Mouse (Mus musculus): ENCODE measurements around the gene B230104I21Rik. TPM values are rescaled to one million over a fixed set of nuclear protein-coding genes. Genes with fewer than 3 reads are reported as not detected.

B230104I21Rik gene
- total and polyA plus RNA-seq, 2 experiments from 2014 or later, result not detected

DNA sequence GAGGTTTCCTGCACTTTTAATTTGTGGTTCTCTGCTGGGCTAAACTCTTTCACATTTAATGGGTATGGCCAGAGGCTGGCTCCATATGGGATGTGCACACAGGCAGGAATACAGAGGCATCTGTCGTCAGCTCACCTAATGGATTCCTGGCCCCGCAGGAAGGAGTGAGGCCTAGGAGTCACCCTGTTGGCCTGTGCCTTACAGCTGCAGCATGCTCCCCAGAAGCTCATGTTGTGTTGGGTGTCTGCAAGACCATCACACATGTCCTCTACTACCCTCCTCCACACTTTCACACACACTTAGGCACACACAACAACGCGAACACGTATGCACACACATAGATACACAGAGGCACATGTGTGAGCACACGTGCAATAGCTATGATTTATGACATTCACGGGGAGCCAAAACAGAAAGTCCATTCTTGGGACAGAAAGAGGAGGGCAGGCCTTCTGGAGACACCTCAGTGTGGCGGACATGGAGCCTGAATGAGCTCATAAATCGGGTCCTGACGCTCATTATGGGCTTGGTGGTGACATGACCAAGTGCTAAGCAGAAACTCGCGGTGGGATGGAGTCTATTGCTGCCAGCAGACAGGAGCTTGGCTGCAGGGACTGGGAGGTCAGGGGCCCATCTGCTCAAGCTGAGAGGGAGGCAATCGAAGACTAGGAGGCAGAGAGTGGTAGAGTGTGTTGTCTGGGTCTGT, 35.8 kb downstream of the B230104I21Rik start:
- Histone ChIP-seq H3K9ac (replicated peaks; ENCODE audit: low read length) (no peak overlapping the region), H3K36me3 (ENCODE audit: insufficient read depth, low read length) (no peaks in the 10 kb centered on the region), H3K4me2 (ENCODE audit: low read depth, low read length) (no peak overlapping the region), H3K27me3 (ENCODE audit: insufficient read depth, low read length) (0 out of 2 replicates have a peak, but pooled peaks cover 2% of the 10 kb centered on the region), H3K4me1 (ENCODE audit: insufficient read depth, low read length) (no peaks in the 10 kb centered on the region), H3K4me3 (ENCODE audit: low read length) (no peak overlapping the region), H3K9me3 (ENCODE audit: low read length) (no peaks in the 10 kb centered on the region), H3K27ac (no peak overlapping the region)
- 72% methylated on average over 13 of the region's 13 CpGs for WGBS
- DNase-seq (ENCODE audit: low spot score) (no peak), ATAC-seq (no peak)
- TF ChIP-seq CTCF (IDR thresholded peaks at IDR 0.05; ENCODE audit: low read depth), result no peak

DNA sequence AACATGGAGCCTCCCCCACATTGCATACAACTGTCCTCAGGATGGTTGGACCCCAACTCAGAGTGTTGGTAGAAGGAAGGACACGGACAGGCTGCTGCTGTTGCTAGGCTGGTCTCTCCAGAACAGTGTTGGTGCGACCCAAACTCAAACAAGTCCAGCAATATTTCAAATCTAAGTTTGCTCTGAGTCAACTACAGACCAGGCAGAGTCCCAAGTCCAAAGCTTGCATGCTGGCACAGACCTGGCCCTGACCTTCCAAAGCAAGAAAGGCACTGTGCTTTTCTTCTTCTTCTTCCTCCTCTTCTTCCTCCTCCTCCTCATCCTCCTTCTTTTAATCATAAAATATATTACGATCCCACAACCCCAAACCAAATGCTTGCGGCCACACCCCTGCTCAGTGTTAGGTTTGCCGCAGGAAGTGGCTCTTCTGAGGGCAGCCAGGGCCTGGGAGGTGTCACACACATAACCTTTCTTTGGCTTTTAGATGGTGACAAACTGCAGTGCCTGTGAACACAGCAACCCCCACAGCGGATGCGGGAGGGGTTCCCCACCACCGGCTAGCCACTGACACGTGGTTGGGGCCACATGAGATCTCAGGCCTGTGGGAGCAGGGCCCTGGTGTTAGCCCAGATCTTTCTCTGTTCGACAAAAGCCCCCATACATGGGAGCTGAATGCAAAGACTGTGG, 40.2 kb downstream of the B230104I21Rik start:
- H3K4me1 ChIP-seq (ENCODE audit: insufficient read depth, low read length), result no peaks in the 10 kb centered on the region
- TF ChIP-seq CTCF (IDR thresholded peaks at IDR 0.05; ENCODE audit: low read depth), result no peak
- H3K36me3 ChIP-seq (ENCODE audit: insufficient read depth, low read length), result no peaks in the 10 kb centered on the region
- H3K4me2 ChIP-seq (ENCODE audit: low read depth, low read length), result no peak overlapping the region
- WGBS, result 89% methylated on average over 10 of the region's 10 CpGs
- no peak for ATAC-seq
- no peaks in the 10 kb centered on the region for H3K27me3 ChIP-seq (ENCODE audit: insufficient read depth, low read length)
- no peaks in the 10 kb centered on the region for H3K9me3 ChIP-seq (ENCODE audit: low read length)
- H3K9ac ChIP-seq (replicated peaks; ENCODE audit: low read length), result no peak overlapping the region
- H3K27ac ChIP-seq, result no peak overlapping the region
- DNase-seq (ENCODE audit: low spot score), result no peak
- H3K4me3 ChIP-seq (ENCODE audit: low read length), result no peak overlapping the region

DNA sequence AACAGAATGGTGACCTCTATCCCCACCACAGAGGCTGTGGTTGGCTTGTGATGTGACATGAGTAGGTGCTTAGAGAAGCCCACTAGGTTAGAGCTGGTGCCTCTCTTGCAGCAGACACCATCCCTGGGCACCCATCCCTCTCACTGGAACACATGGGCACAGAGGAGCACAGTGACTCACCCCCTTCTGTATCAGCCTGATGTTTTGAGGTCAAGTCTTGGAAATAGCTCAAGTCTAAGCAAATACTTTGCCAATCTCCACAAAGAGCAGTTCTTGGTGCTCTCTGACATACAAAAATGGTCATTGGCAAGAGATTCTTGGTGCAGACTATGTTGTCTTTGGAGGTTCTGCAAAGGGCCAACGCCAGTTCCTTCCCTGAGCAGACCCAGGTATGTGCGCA, 42.9 kb downstream of the B230104I21Rik start:
- no peak overlapping the region for H3K4me2 ChIP-seq (ENCODE audit: low read depth, low read length)
- TF ChIP-seq CTCF (IDR thresholded peaks at IDR 0.05; ENCODE audit: low read depth), result no peak
- no peaks in the 10 kb centered on the region for H3K36me3 ChIP-seq (ENCODE audit: insufficient read depth, low read length)
- H3K9ac ChIP-seq (replicated peaks; ENCODE audit: low read length), result no peak overlapping the region
- H3K4me1 ChIP-seq (ENCODE audit: insufficient read depth, low read length), result no peaks in the 10 kb centered on the region
- H3K27me3 ChIP-seq (ENCODE audit: insufficient read depth, low read length), result no peaks in the 10 kb centered on the region
- no peak overlapping the region for H3K4me3 ChIP-seq (ENCODE audit: low read length)
- H3K27ac ChIP-seq, result no peak overlapping the region
- ATAC-seq, result no peak
- WGBS, result 86% methylated on average over 2 of the region's 2 CpGs
- DNase-seq (ENCODE audit: low spot score), result no peak
- no peaks in the 10 kb centered on the region for H3K9me3 ChIP-seq (ENCODE audit: low read length)

DNA sequence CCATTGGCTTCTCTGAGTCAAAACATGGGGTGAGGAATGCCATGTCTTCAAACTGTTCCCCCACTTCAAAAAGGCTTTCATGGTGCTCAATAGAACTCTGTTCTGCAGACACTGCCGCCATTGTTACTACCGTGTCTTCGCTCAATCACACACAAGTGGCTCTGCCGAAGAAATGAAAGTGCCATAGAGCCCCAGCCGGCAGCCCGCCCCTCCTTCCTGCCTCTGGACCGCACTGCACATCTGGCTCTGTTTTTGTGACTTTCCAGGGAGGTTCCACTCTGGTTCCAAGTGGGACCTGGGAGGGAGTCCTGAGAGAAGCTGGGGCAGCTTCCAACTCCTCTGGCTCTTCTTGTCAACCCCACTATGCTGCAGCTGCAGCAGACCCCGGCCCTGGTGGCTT, 49.3 kb downstream of the B230104I21Rik start:
- no peak overlapping the region for H3K27ac ChIP-seq
- WGBS, result 60% methylated on average over 8 of the region's 8 CpGs
- ATAC-seq (peak; percentile 32; the same call in 1 of the 2 replicates), DNase-seq (ENCODE audit: low spot score) (no peak)
- TF ChIP-seq CTCF (IDR thresholded peaks at IDR 0.05; ENCODE audit: low read depth), result no peak
- no peaks in the 10 kb centered on the region for H3K9me3 ChIP-seq (ENCODE audit: low read length)
- no peaks in the 10 kb centered on the region for H3K27me3 ChIP-seq (ENCODE audit: insufficient read depth, low read length)
- H3K4me2 ChIP-seq (ENCODE audit: low read depth, low read length), result no peak overlapping the region
- no peak overlapping the region for H3K4me3 ChIP-seq (ENCODE audit: low read length)
- H3K9ac ChIP-seq (replicated peaks; ENCODE audit: low read length), result no peak overlapping the region
- H3K4me1 ChIP-seq (ENCODE audit: insufficient read depth, low read length), result peaks cover 10% of the 10 kb centered on the region; the same call in 1 of the 2 replicates
- H3K36me3 ChIP-seq (ENCODE audit: insufficient read depth, low read length), result no peaks in the 10 kb centered on the region

DNA sequence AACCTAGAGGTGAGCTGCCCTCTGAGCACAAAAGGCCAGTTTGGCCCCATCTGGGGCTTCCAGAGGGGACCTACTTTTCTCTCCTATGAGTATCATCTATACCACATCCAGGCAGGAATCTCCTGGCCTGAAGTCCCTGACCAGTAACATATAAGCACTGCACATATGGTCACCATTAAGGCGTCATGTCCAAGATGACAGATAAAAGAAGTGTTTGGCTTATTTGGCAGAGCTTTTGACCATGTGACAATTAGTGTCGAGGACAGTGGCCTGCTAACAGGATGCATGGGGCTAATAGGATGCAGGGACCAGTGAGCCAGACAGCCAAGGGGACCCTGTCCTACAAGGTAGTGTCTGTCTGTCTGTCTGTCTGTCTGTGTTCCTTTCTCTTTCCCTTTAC, 50.0 kb downstream of the B230104I21Rik start:
- no peak for ATAC-seq

DNA sequence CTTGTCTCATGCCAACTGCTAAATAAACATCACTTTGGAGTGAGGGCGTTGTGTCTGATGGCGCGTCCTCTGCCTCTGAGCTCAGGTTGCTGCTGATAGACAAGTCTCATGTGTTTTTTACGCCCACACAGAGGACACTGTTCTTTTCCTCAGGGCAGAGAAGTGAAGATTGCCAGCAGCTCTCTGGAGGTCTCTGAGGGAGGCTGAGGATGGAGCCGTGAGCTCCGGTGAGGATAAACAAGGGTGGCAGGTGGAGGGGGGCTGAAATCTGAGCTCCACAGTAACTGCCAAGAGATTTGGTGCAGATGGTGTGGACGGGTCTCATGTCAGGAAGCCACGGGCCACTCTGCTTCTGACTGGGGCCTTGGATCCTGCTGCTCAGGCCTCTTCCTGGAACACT, 50.9 kb downstream of the B230104I21Rik start:
- Histone ChIP-seq H3K4me2 (ENCODE audit: low read depth, low read length) (no peak overlapping the region), H3K9me3 (ENCODE audit: low read length) (no peaks in the 10 kb centered on the region), H3K9ac (replicated peaks; ENCODE audit: low read length) (no peak overlapping the region), H3K4me3 (ENCODE audit: low read length) (no peak overlapping the region), H3K27me3 (ENCODE audit: insufficient read depth, low read length) (no peaks in the 10 kb centered on the region), H3K27ac (no peak overlapping the region), H3K4me1 (ENCODE audit: insufficient read depth, low read length) (peaks cover 10% of the 10 kb centered on the region; the same call in 1 of the 2 replicates), H3K36me3 (ENCODE audit: insufficient read depth, low read length) (no peaks in the 10 kb centered on the region)
- ATAC-seq, result no peak
- 44% methylated on average over 8 of the region's 8 CpGs for WGBS
- TF ChIP-seq CTCF (IDR thresholded peaks at IDR 0.05; ENCODE audit: low read depth), result no peak
- no peak for DNase-seq (ENCODE audit: low spot score)

More for the DNA sequence above, 50.0 kb downstream of the B230104I21Rik start:
- DNase-seq (ENCODE audit: low spot score), result no peak
- H3K27ac ChIP-seq, result no peak overlapping the region
- peaks cover 10% of the 10 kb centered on the region; the same call in 1 of the 2 replicates for H3K4me1 ChIP-seq (ENCODE audit: insufficient read depth, low read length)
- H3K27me3 ChIP-seq (ENCODE audit: insufficient read depth, low read length), result no peaks in the 10 kb centered on the region
- no peak overlapping the region for H3K4me2 ChIP-seq (ENCODE audit: low read depth, low read length)
- 52% methylated on average over 2 of the region's 2 CpGs for WGBS
- no peak overlapping the region for H3K9ac ChIP-seq (replicated peaks; ENCODE audit: low read length)
- H3K9me3 ChIP-seq (ENCODE audit: low read length), result no peaks in the 10 kb centered on the region
- no peaks in the 10 kb centered on the region for H3K36me3 ChIP-seq (ENCODE audit: insufficient read depth, low read length)
- H3K4me3 ChIP-seq (ENCODE audit: low read length), result no peak overlapping the region
- no peak for TF ChIP-seq CTCF (IDR thresholded peaks at IDR 0.05; ENCODE audit: low read depth)

DNA sequence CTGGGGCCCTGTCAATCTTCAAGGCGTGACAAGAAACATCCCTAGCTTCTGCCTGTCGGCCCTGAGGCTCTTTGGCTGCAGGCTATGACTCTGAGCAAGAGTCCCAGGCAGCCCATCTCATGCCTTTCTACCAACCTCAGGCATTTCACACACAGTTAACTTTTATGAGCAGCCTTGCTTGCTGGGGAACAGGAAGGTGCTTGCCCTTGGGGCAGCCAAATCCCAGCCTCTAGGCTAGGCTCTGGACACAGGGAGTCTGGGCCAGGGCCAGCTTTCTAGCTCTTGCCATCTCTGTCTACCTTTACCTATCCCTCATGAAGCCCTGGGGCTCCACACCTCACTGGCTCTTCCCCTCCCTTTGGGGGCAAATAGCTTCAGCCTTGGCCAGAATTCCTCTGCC, 53.7 kb downstream of the B230104I21Rik start:
- 85% methylated on average over 2 of the region's 2 CpGs for WGBS
- H3K36me3 ChIP-seq (ENCODE audit: insufficient read depth, low read length), result no peaks in the 10 kb centered on the region
- H3K27me3 ChIP-seq (ENCODE audit: insufficient read depth, low read length), result no peaks in the 10 kb centered on the region
- H3K4me3 ChIP-seq (ENCODE audit: low read length), result no peak overlapping the region
- H3K27ac ChIP-seq, result no peak overlapping the region
- no peak overlapping the region for H3K9ac ChIP-seq (replicated peaks; ENCODE audit: low read length)
- no peak for TF ChIP-seq CTCF (IDR thresholded peaks at IDR 0.05; ENCODE audit: low read depth)
- H3K4me2 ChIP-seq (ENCODE audit: low read depth, low read length), result no peak overlapping the region
- H3K4me1 ChIP-seq (ENCODE audit: insufficient read depth, low read length), result peaks cover 15% of the 10 kb centered on the region
- no peaks in the 10 kb centered on the region for H3K9me3 ChIP-seq (ENCODE audit: low read length)
- no peak for ATAC-seq
- no peak for DNase-seq (ENCODE audit: low spot score)
